11 mouse cellular contexts compared by ENCODE assay signal in the genomic region with DNA sequence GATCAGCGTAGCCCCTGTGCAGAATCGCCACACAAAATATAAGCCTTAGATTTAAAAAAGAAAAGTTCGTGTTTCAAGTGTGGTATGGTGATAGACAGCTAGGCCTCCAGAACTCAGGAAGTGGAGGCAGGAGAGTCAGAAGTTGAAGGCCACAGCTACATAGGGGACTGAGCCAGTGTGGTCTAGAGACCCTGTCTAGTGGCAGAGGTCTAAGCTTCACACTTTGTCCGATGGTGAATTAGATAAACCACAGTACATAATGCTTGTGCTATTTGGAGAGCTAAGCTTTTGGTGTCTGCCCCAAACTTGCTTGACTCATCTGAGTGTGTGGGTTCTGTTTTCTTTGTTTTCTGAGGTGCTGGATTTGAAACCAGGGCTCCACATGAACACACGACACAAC. TPM values are rescaled to one million over a fixed set of nuclear protein-coding genes. Genes with fewer than 3 reads are reported as not detected.
"Had no signal": no experiment of that assay in that cellular context is flagged by ENCODE, and none has a peak within 500 bp of the region (broad histone marks: within the 10 kb centered on the region; RNA-seq: fewer than 3 reads in every experiment).

No protein-coding gene starts in this region.

- H3K4me2 ChIP-seq: liver, embryonic 12.5 days; lung, embryonic 14.5 days; midbrain, embryonic 13.5 days; neural tube, embryonic 12.5 days; stomach, embryonic 15.5 days had no signal

- DNase-seq: right cerebral cortex, postnatal 14 days had no signal

- H3K27me3 ChIP-seq: liver, embryonic 12.5 days; midbrain, embryonic 13.5 days; neural tube, embryonic 12.5 days; stomach, embryonic 15.5 days had no signal

- H3K9ac ChIP-seq: liver, embryonic 12.5 days; liver, embryonic 14.5 days; lung, embryonic 14.5 days; midbrain, embryonic 13.5 days; neural tube, embryonic 12.5 days; stomach, embryonic 15.5 days had no signal

- H3K27ac ChIP-seq: liver, embryonic 12.5 days; liver, embryonic 14.5 days; midbrain, embryonic 10.5 days; midbrain, embryonic 13.5 days; neural tube, embryonic 12.5 days; stomach, embryonic 15.5 days; stomach, postnatal 0 days had no signal

- H3K36me3 ChIP-seq: liver, embryonic 12.5 days; midbrain, embryonic 10.5 days; midbrain, embryonic 13.5 days; neural tube, embryonic 12.5 days; stomach, embryonic 15.5 days had no signal

- H3K4me3 ChIP-seq: liver, embryonic 12.5 days; midbrain, embryonic 10.5 days; midbrain, embryonic 13.5 days; myocyte; neural tube, embryonic 12.5 days; stomach, embryonic 15.5 days had no signal

- H3K9me3 ChIP-seq: liver, embryonic 12.5 days; midbrain, embryonic 10.5 days; midbrain, embryonic 13.5 days; neural tube, embryonic 12.5 days; stomach, embryonic 15.5 days had no signal

RNA-seq across cellular contexts. Expression of a gene that starts 31.5 kb away (rescaled TPM):
- polyA plus RNA-seq: neural tube, embryonic 14.5 days had no signal
